Mouse (Mus musculus) common myeloid progenitor, adult 5-6 weeks (primary cell): ENCODE results near the gene S100a14. TPM values are rescaled to one million over a fixed set of nuclear protein-coding genes. Genes with fewer than 3 reads are reported as not detected.

ENCODE experiments used
- ATAC-seq: replicated peaks from 2 replicates; pipeline ENCODE4 v1.8.0; 2016; ENCODE audit warnings: low read depth, mild to moderate bottlenecking, moderate TSS enrichment, inconsistent platforms; ENCODE audit not compliant: poor library complexity, severe bottlenecking
- total RNA-seq: library from RNA; stranded (forward); fragments of 200-1000, 187-1606 nt; gene quantifications from 2 replicates; pipeline ENCODE4 v1.2.3, GENCODE M21; 2017

The S100a14 gene
- total RNA-seq, 1 experiment from 2014 or later = not detected

GRCm38 (mm10) chr3:90515242-90515641 lies 11.4 kb upstream of the S100a14 start:
- no peak for ATAC-seq

GRCm38 (mm10) chr3:90515789-90516188 lies 10.9 kb upstream of the S100a14 start:
- ATAC-seq = no peak

GRCm38 (mm10) chr3:90517711-90518110 lies 8.9 kb upstream of the S100a14 start:
- ATAC-seq = no peak

- ATAC-seq = peak; percentile 98
Measured at GRCm38 (mm10) chr3:90525421-90525820, 1.2 kb upstream of the S100a14 start.

GRCm38 (mm10) chr3:90526076-90526475 lies 580 bp upstream of the S100a14 start:
- ATAC-seq = no peak

GRCm38 (mm10) chr3:90527291-90527873 lies 726 bp downstream of the S100a14 start:
- ATAC-seq = no peak

- no peak for ATAC-seq
Measured at GRCm38 (mm10) chr3:90531713-90532112, 5.1 kb downstream of the S100a14 start.

GRCm38 (mm10) chr3:90535446-90535845 lies 8.8 kb downstream of the S100a14 start:
- ATAC-seq = no peak

GRCm38 (mm10) chr3:90537141-90537904 lies 10.7 kb downstream of the S100a14 start, which contains the start of gene S100a16:
S100a16 (plus strand) TSS chr3:90537254.
- ATAC-seq = no peak

GRCm38 (mm10) chr3:90537905-90538296 lies 11.2 kb downstream of the S100a14 start:
- no peak for ATAC-seq

- no peak for ATAC-seq
Measured at GRCm38 (mm10) chr3:90540904-90541303, 14.2 kb downstream of the S100a14 start.

- no peak for ATAC-seq
Measured at GRCm38 (mm10) chr3:90549676-90550420, 23.2 kb downstream of the S100a14 start.

GRCm38 (mm10) chr3:90550421-90550790 lies 23.8 kb downstream of the S100a14 start:
- ATAC-seq = no peak

GRCm38 (mm10) chr3:90552231-90552630 lies 25.6 kb downstream of the S100a14 start:
- ATAC-seq = no peak

GRCm38 (mm10) chr3:90555954-90556353 lies 29.3 kb downstream of the S100a14 start:
- no peak for ATAC-seq

GRCm38 (mm10) chr3:90560008-90560628 lies 33.5 kb downstream of the S100a14 start, which contains the start of gene S100a3:
S100a3 (plus strand) TSS chr3:90560578.
- ATAC-seq = no peak

- ATAC-seq = no peak
Measured at GRCm38 (mm10) chr3:90574691-90575090, 48.0 kb downstream of the S100a14 start.

GRCm38 (mm10) chr3:90575320-90575719 lies 48.7 kb downstream of the S100a14 start:
- no peak for ATAC-seq

- no peak for ATAC-seq
Measured at GRCm38 (mm10) chr3:90576351-90577001, 49.8 kb downstream of the S100a14 start.
